Mouse (Mus musculus): ENCODE measurements at regions not wholly inside any gene's neighbourhood (a gene's known extent, or its start where the extent isn't known, plus 50 kb on each side); places are given as distances from the start of the nearest gene placed in this dataset.
A peak's percentile ranks its signal among the peaks of the same experiment; 100 is the strongest.

DNA sequence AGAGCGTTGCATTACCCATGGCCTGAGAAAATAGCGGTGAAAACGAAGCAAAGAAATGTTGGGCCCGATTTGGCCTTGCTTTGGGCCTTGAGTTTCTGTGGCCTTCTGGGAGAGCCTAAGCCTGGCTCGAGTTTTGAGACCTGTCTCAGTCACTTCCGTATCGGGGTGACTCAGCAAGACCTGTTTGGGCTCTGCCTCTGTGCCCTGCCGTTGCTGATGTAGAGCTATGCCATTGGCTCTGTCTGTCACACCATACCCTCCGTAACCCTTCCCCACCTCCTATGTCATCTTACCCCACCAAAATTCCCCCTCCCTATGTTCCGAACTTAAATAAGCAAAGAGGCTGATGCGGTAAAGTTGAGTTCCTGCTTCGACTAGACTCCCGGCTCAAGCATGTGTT, 123.4 kb upstream of the AI593442 start:
- H3K4me3 ChIP-seq (ENCODE audit: insufficient read depth, low read length): no peak overlapping the region
- no peak overlapping the region for H3K27ac ChIP-seq (ENCODE audit: insufficient read depth, low read length)
- TF ChIP-seq CTCF (IDR thresholded peaks at IDR 0.05; ENCODE audit: extremely low read depth, insufficient read depth, low read length) (no peak), POLR2A (IDR thresholded peaks at IDR 0.05; ENCODE audit: extremely low read depth, insufficient read depth, low read length) (no peak)
- no peaks in the 10 kb centered on the region for H3K4me1 ChIP-seq (ENCODE audit: control insufficient read depth, insufficient read depth, low read length)

DNA sequence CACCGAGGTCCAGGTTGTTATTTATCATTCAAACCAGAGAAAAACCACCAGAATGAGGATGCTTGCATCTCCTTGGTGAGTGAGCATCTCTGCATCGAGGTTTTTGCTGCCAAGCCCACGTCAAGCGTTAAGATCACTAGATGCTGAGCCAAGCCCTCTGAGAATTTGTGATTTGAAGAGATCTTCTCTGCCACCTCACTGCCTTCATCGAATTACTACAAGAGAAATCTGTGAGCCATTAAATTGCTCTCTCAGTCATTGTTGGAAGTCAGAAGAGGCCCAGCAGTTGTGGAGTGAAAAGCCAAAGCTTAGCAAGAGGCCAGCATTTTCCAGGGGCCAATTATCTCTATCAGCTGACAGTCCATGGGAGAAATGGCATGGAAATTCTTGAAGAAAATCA, 122.2 kb upstream of the AI593442 start:
- TF ChIP-seq CTCF (IDR thresholded peaks at IDR 0.05; ENCODE audit: extremely low read depth, insufficient read depth, low read length) (no peak), POLR2A (IDR thresholded peaks at IDR 0.05; ENCODE audit: extremely low read depth, insufficient read depth, low read length) (no peak)
- Histone ChIP-seq H3K4me1 (ENCODE audit: control insufficient read depth, insufficient read depth, low read length) (no peaks in the 10 kb centered on the region), H3K27ac (ENCODE audit: insufficient read depth, low read length) (no peak overlapping the region), H3K4me3 (ENCODE audit: insufficient read depth, low read length) (no peak overlapping the region)

DNA sequence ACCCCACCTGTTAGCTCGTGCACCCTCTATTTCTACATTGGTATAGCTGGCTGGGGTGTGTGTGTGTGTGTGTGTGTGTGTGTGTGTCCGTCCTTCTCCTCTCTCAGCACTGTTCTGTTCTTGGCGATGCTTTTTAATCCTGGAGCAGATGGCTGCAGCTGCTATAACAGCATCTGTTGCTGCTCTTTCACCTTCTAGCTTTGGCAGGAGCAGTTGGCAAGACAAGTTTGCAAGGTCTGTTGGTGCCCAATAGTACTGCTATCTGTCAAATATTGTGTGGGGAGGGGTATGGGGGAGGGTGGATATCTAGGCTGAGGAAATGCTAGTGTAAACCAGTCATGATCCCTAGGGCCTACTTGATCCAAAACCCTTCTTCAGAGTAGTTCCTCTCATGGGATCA, 120.9 kb upstream of the AI593442 start:
- Histone ChIP-seq H3K4me1 (ENCODE audit: control insufficient read depth, insufficient read depth, low read length) (no peaks in the 10 kb centered on the region), H3K27ac (ENCODE audit: insufficient read depth, low read length) (no peak overlapping the region), H3K4me3 (ENCODE audit: insufficient read depth, low read length) (no peak overlapping the region)
- no peak for TF ChIP-seq CTCF (IDR thresholded peaks at IDR 0.05; ENCODE audit: extremely low read depth, insufficient read depth, low read length)
- TF ChIP-seq POLR2A (IDR thresholded peaks at IDR 0.05; ENCODE audit: extremely low read depth, insufficient read depth, low read length): no peak

DNA sequence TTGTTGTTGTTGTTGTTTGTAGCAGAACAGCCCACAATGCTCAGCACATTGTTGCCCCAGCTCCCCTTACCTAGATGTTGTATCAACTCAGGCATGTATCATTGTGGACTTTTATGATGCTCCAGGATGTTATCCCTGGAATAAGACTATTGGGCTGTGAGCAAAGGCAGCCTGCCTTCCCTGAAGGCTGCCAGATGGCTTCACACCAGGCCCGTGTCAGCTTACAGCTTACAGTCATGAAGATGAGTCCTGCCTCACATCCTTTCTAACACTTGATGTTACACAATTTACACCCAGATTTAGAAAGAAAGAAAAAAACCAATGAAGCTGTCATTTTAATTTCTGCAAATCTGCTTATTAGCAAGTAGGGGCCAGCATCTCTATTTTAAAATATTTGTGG, 113.0 kb upstream of the AI593442 start:
- no peaks in the 10 kb centered on the region for H3K4me1 ChIP-seq (ENCODE audit: control insufficient read depth, insufficient read depth, low read length)
- TF ChIP-seq POLR2A (IDR thresholded peaks at IDR 0.05; ENCODE audit: extremely low read depth, insufficient read depth, low read length) (no peak), CTCF (IDR thresholded peaks at IDR 0.05; ENCODE audit: extremely low read depth, insufficient read depth, low read length) (no peak)
- H3K27ac ChIP-seq (ENCODE audit: insufficient read depth, low read length): no peak overlapping the region
- H3K4me3 ChIP-seq (ENCODE audit: insufficient read depth, low read length): no peak overlapping the region

DNA sequence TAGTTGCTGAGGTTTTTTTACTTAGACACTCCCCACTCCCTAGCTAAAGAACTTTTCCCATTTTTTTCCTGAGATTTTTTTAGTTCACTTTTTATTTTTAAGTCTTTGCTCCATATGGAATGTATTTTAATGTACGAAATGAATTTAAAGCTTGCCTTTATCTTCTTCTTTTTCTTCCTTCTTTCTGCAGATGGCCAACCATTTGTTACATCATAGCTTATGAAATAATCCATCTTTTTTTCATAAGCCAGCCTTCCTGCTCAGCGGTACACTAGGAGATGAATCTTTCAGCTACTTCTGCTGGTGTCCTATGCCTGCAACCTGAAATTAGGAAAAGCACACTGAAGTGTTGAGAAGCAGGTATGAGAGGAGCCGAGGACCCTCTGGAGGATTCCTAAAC, 102.9 kb upstream of the AI593442 start:
- Histone ChIP-seq H3K27ac (ENCODE audit: insufficient read depth, low read length) (no peak overlapping the region), H3K4me3 (ENCODE audit: insufficient read depth, low read length) (no peak overlapping the region)
- no peak for TF ChIP-seq POLR2A (IDR thresholded peaks at IDR 0.05; ENCODE audit: extremely low read depth, insufficient read depth, low read length)
- TF ChIP-seq CTCF (IDR thresholded peaks at IDR 0.05; ENCODE audit: extremely low read depth, insufficient read depth, low read length): no peak

DNA sequence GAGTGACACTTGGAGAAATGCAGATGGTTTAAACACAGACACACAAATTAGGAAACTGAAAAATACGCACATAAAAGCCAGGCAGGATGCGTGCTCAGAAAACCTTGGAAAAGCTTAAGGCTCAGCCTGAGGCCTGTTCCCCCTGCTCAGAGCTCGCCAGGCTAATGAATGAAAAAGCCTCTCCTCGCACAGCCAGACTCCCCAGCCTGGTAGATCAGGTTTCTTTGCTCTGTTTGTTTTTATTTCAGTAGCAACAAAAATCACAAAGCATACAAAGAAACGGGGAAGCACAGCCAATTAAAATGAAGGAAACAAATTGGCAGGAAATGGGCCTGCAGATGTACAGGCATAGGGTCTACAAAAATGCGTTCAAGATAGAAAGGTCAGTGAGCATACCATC, 97.0 kb upstream of the AI593442 start:
- H3K27ac ChIP-seq (ENCODE audit: insufficient read depth, low read length): no peak overlapping the region
- H3K4me1 ChIP-seq (ENCODE audit: control insufficient read depth, insufficient read depth, low read length): no peaks in the 10 kb centered on the region
- no peak for TF ChIP-seq CTCF (IDR thresholded peaks at IDR 0.05; ENCODE audit: extremely low read depth, insufficient read depth, low read length)
- TF ChIP-seq POLR2A (IDR thresholded peaks at IDR 0.05; ENCODE audit: extremely low read depth, insufficient read depth, low read length): no peak
- H3K4me3 ChIP-seq (ENCODE audit: insufficient read depth, low read length): no peak overlapping the region

More for the DNA sequence above, 102.9 kb upstream of the AI593442 start:
- no peaks in the 10 kb centered on the region for H3K4me1 ChIP-seq (ENCODE audit: control insufficient read depth, insufficient read depth, low read length)

DNA sequence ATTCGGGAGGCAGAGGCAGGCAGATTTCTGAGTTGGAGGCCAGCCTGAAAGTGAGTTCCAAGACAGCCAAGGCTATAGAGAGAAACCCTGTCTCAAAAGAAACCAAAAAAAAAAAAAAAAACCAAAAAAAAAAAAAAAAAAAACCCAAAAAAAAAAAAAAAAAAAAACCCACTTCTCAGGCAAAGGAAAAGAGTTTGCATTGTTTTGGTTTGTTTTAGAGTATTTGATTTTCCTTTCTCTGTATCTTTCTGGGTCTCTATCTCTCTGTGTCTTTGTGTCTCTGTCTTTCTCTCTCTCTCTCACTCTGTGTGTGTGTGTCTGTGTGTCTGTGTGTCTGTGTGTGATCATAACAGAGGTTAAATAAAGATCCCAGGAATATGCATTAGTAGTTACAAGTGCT, 95.7 kb upstream of the AI593442 start:
- Histone ChIP-seq H3K4me1 (ENCODE audit: control insufficient read depth, insufficient read depth, low read length) (no peaks in the 10 kb centered on the region), H3K4me3 (ENCODE audit: insufficient read depth, low read length) (no peak overlapping the region), H3K27ac (ENCODE audit: insufficient read depth, low read length) (no peak overlapping the region)
- no peak for TF ChIP-seq POLR2A (IDR thresholded peaks at IDR 0.05; ENCODE audit: extremely low read depth, insufficient read depth, low read length)
- TF ChIP-seq CTCF (IDR thresholded peaks at IDR 0.05; ENCODE audit: extremely low read depth, insufficient read depth, low read length): no peak

DNA sequence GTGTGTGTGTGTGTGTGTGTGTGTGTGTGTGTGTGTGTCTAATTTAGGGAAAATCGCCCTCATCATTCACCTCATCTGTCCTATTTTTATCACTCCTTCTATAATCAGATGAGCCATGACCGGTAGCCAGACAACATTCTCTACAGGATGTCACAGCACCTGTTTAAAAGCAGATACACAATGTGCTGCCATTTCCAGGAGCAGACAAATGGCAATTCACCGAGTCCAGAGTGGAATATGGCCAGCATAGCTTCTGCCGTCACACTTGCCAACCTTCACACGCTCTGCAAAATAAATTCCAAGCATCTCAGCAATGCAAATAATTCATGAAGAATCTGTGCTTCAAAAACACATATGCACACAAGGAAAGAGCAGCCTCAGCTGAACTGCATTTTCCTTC, 88.5 kb upstream of the AI593442 start:
- H3K4me3 ChIP-seq (ENCODE audit: insufficient read depth, low read length): no peak overlapping the region
- 0 out of 2 replicates have a peak overlapping the region, but pooled peaks have one; percentile 46 for H3K27ac ChIP-seq (ENCODE audit: insufficient read depth, low read length)
- TF ChIP-seq CTCF (IDR thresholded peaks at IDR 0.05; ENCODE audit: extremely low read depth, insufficient read depth, low read length) (no peak), POLR2A (IDR thresholded peaks at IDR 0.05; ENCODE audit: extremely low read depth, insufficient read depth, low read length) (no peak)
- no peaks in the 10 kb centered on the region for H3K4me1 ChIP-seq (ENCODE audit: control insufficient read depth, insufficient read depth, low read length)

DNA sequence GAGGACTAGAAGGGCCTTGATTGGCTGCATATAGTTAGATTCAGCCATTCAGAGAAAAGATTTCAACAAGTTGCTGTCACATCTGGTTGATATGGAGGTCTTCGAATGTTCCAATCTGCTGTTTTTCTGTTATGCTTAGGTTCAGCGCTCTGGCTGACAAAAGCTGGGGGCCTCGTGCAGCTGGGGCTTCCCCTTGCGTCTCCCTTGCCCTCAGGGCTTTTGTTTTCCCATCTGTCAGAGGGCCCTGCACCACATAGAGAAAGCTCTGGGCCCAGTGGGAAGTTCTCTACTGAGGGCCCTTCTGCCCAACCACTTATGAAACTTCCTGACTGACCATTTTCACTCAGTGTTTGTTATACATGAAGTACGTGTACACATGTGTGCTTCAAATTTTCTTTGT, 86.2 kb upstream of the AI593442 start:
- no peak for TF ChIP-seq POLR2A (IDR thresholded peaks at IDR 0.05; ENCODE audit: extremely low read depth, insufficient read depth, low read length)
- no peak for TF ChIP-seq CTCF (IDR thresholded peaks at IDR 0.05; ENCODE audit: extremely low read depth, insufficient read depth, low read length)
- Histone ChIP-seq H3K4me3 (ENCODE audit: insufficient read depth, low read length) (no peak overlapping the region), H3K27ac (ENCODE audit: insufficient read depth, low read length) (no peak overlapping the region), H3K4me1 (ENCODE audit: control insufficient read depth, insufficient read depth, low read length) (no peaks in the 10 kb centered on the region)

DNA sequence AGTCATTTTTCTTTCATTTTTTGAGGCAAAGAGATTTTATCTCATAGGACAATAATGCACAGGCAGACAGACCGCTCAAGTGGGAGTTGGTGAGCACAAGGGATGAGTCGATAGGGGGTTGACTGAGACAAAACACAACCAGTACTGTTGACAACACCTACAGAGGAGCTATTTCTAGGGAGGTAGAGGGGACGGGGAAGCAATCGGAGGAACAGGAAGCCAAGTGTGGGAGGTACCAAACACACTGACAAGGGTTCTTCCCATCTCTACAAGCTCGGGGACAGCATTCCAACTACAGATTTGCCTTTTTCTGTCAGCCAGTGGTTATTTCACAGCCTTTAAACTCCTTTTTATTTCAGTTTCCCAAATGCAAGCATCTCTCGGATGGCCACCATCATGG, 83.3 kb upstream of the AI593442 start:
- H3K27ac ChIP-seq (ENCODE audit: insufficient read depth, low read length): no peak overlapping the region
- no peaks in the 10 kb centered on the region for H3K4me1 ChIP-seq (ENCODE audit: control insufficient read depth, insufficient read depth, low read length)
- H3K4me3 ChIP-seq (ENCODE audit: insufficient read depth, low read length): no peak overlapping the region
- TF ChIP-seq CTCF (IDR thresholded peaks at IDR 0.05; ENCODE audit: extremely low read depth, insufficient read depth, low read length) (no peak), POLR2A (IDR thresholded peaks at IDR 0.05; ENCODE audit: extremely low read depth, insufficient read depth, low read length) (no peak)

DNA sequence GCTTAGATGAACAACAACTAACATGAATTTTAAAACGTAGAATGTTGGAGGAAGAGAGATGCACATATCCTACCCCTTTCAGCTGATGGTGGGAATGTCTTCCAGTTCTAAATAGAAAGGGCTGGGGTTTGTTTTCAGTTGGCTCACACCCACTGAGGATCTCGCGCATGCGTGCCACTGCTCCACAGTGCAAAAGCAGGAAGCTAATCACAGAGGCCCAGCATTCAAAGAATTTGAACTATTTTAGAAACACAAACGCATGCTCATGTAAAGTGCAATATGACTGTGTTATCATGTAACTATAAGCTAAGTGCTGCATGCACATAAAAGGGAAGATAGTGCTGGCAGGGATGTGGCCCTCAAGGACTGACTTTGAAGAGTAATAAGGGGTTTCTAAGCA, 81.7 kb upstream of the AI593442 start:
- Histone ChIP-seq H3K4me3 (ENCODE audit: insufficient read depth, low read length) (no peak overlapping the region), H3K27ac (ENCODE audit: insufficient read depth, low read length) (no peak overlapping the region), H3K4me1 (ENCODE audit: control insufficient read depth, insufficient read depth, low read length) (no peaks in the 10 kb centered on the region)
- no peak for TF ChIP-seq POLR2A (IDR thresholded peaks at IDR 0.05; ENCODE audit: extremely low read depth, insufficient read depth, low read length)
- TF ChIP-seq CTCF (IDR thresholded peaks at IDR 0.05; ENCODE audit: extremely low read depth, insufficient read depth, low read length): no peak
